Mouse (Mus musculus) olfactory bulb, adult 2 months (tissue): ENCODE results near the gene Zdhhc11.

ENCODE experiments used
- CTCF ChIP-seq: fragments of 200-500 bp; IDR thresholded peaks from 2 replicates; pipeline ENCODE4 v1.5.1; 2012; ENCODE audit warnings: low read depth, mild to moderate bottlenecking, low read length, moderate library complexity; ENCODE audit not compliant: insufficient read depth
- POLR2A ChIP-seq: fragments of 200-500 bp; IDR thresholded peaks from 2 replicates; pipeline ENCODE4 v1.6.1; 2012; ENCODE audit warnings: mild to moderate bottlenecking, low read depth, low read length, moderate library complexity; ENCODE audit not compliant: insufficient read depth

- TF ChIP-seq POLR2A: no peak
- no peak for TF ChIP-seq CTCF
Observed at GRCm38 (mm10) chr13:73932201-73932600, 31.4 kb upstream of the Zdhhc11 start.
